Mouse (Mus musculus) neural tube, embryonic 12.5 days (tissue): Measurements from ENCODE around the gene Fcer2a. TPM values are rescaled to one million over a fixed set of nuclear protein-coding genes. Genes with fewer than 3 reads are reported as not detected.

Experiments used
- ATAC-seq: fragments of 200-750 bp; cut with Nextera tagmentation; 2 replicates; pipeline ENCODE4 v1.8.0; 2017; ENCODE audit warnings: low read depth, mild to moderate bottlenecking, moderate TSS enrichment, moderate library complexity; ENCODE audit not compliant: low FRiP score
- H3K27ac ChIP-seq: fragments of 300-500 bp; sonication (generic); 2 replicates; pipeline ENCODE4 v1.5.1; 2016
- H3K27me3 ChIP-seq: fragments of 300-500 bp; sonication (generic); replicated peaks from 2 replicates; pipeline ENCODE4 v1.6.1; 2016; ENCODE audit warnings: mild to moderate bottlenecking
- H3K36me3 ChIP-seq: fragments of 300-500 bp; sonication (generic); 2 replicates; pipeline ENCODE4 v1.6.1; 2016; ENCODE audit warnings: mild to moderate bottlenecking
- H3K4me1 ChIP-seq: fragments of 300-500 bp; sonication (generic); 2 replicates; pipeline ENCODE4 v1.6.1; 2016
- H3K4me2 ChIP-seq: fragments of 300-500 bp; sonication (generic); replicated peaks from 2 replicates; pipeline ENCODE4 v1.6.1; 2016; ENCODE audit warnings: mild to moderate bottlenecking
- H3K4me3 ChIP-seq: fragments of 300-500 bp; sonication (generic); 2 replicates; pipeline ENCODE4 v1.5.1; 2016
- H3K9ac ChIP-seq: fragments of 300-500 bp; sonication (generic); 2 replicates; pipeline ENCODE4 v1.6.1; 2016; ENCODE audit warnings: mild to moderate bottlenecking
- H3K9me3 ChIP-seq: fragments of 300-500 bp; sonication (generic); 2 replicates; pipeline ENCODE4 v1.6.1; 2016; ENCODE audit warnings: mild to moderate bottlenecking
- WGBS: fragments of 180-500 bp; shearing (Covaris S2); methylation state at CpG from one replicate; pipeline ENCODE4 v1.1.7; 2016; 5-methylcytosine and 5-hydroxymethylcytosine counted together
- polyA plus RNA-seq: library from polyadenylated mRNA; unstranded; fragments of >200 nt; fragmentation: Nextera tagmentation; extraction: Ambion mirVana; gene quantifications from 2 replicates; pipeline ENCODE4 v1.2.1, GENCODE M21; 2016

The Fcer2a gene
- 0.30 and 0.41 TPM in 2 replicates for polyA plus RNA-seq

DNA sequence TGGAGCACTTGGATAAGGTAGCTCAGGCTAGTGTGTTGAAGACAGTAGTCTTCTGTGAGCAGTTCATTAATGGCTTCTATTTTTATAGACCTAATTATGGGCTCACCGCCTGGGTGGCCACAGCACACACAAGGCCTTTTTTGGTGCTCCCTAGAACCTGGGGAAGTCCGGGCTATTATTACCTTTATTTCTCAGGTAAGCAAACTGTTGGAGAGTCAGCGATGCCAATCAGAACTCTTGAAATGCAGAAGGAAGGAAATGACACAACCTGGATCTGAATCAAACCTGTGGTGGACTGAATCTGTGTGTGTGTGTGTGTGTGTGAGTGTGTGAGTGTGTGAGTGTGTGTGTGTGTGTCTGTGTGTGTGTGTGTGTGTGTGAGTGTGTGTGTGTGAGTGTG is at the start of gene Fcer2a:
Fcer2a (minus strand) TSS at position 55 of the 400 bp plus-strand sequence.
- H3K27me3 ChIP-seq, result no peaks in the 10 kb centered on the region
- H3K4me3 ChIP-seq, result no peak within 1 kb of the TSS
- no peak for ATAC-seq
- no peaks in the 10 kb centered on the region for H3K4me1 ChIP-seq
- H3K27ac ChIP-seq, result no peak within 1 kb of the TSS
- H3K9ac ChIP-seq, result no peak within 1 kb of the TSS
- no peaks in the 10 kb centered on the region for H3K36me3 ChIP-seq
- WGBS, result 80% methylated on average over 3 of the region's 3 CpGs
- 0 out of 2 replicates have a peak, but pooled peaks cover 3% of the 10 kb centered on the region for H3K9me3 ChIP-seq
- H3K4me2 ChIP-seq, result no peak within 1 kb of the TSS

DNA sequence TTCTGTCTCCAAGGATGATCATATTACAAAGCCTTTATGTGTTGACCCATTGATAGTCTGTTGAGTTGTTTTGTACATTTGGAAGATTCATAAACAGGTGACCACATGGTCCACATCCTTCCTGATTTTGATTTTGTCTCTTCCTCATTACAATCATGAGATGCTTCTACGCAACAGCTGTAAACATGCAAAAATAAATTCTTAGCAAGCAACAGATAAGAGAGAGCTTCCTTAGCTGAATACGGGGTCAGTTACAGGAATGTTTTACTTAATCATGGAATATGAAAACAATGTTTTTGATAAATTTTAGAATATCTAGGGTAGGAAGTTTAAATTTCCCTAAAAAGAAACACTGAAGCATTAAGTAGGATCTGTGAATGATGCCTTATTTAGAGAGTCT is 43.0 kb upstream of the Fcer2a start:
- H3K27me3 ChIP-seq, result no peaks in the 10 kb centered on the region
- 94% methylated on average over 2 of the region's 2 CpGs for WGBS
- no peak for ATAC-seq

DNA sequence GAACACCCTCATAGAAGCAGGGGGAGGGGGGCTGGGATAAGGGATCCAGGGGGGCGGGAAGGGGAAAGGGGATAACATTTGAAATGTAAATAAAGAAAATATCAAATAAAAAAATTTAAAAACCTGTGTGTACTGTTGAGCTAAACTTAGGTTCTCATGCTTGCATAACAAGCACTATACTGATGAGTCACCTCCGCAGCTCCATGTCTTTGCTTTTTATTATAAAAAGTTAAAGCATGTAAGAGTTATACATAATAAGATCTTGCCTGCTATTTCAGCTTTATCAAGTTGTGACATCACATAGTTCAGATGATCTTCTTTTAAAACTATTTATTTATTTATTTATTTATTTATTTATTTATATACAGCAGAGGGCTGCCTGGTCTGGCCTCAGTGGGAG is 41.6 kb upstream of the Fcer2a start:
- Histone ChIP-seq H3K4me2 (no peak overlapping the region), H3K9ac (no peak overlapping the region), H3K27ac (no peak overlapping the region), H3K27me3 (no peaks in the 10 kb centered on the region), H3K4me1 (no peaks in the 10 kb centered on the region), H3K9me3 (0 out of 2 replicates have a peak, but pooled peaks cover 3% of the 10 kb centered on the region), H3K4me3 (no peak overlapping the region), H3K36me3 (no peaks in the 10 kb centered on the region)
- 97% methylated on average over 2 of the region's 2 CpGs for WGBS
- no peak for ATAC-seq

More for the DNA sequence above, 43.0 kb upstream of the Fcer2a start:
- Histone ChIP-seq H3K27ac (no peak overlapping the region), H3K36me3 (no peaks in the 10 kb centered on the region), H3K4me1 (no peaks in the 10 kb centered on the region), H3K9me3 (0 out of 2 replicates have a peak, but pooled peaks cover 3% of the 10 kb centered on the region), H3K9ac (no peak overlapping the region), H3K4me3 (no peak overlapping the region), H3K4me2 (no peak overlapping the region)

DNA sequence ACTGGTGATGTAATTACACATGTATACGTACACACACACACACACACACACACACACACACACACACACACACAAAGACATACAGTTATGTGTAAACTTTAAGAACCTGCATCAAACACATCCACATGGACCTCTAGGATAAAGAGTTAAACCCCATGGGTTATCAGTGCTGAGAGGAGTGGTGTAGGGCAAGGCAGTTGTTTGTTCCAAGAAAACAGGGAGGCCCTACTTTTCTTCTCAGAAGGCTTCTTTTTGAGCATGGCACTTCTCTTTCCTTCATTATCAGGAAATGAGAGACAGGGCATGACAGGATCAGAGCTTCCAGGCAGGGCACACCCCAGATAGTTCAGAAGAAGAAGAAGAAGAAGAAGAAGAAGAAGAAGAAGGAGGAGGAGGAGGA is 40.1 kb upstream of the Fcer2a start:
- ATAC-seq, result no peak

DNA sequence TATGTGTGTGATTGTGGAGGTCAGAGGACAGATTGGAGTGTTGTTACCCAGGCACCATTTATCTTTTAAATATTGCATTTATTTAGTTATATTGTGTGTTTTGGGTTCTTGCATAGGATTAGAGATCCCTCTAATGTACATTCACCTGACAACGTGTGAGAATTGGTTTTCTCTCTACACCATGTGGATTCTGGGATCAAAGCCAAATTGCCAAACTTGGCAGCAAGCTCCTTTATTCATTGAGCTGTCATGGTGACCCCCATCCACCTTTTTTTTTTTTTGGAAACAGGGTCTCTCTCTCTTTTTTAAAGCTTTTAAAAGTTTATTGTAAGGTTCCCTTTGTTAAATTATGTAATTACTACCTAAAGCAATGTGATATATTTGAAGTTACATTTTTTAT is 27.1 kb upstream of the Fcer2a start:
- H3K9me3 ChIP-seq, result no peaks in the 10 kb centered on the region
- WGBS, result 46% methylated on average over 1 of the region's 1 CpGs

More for the DNA sequence above, 40.1 kb upstream of the Fcer2a start:
- no peaks in the 10 kb centered on the region for H3K4me1 ChIP-seq
- no peak overlapping the region for H3K4me3 ChIP-seq
- H3K36me3 ChIP-seq, result no peaks in the 10 kb centered on the region
- 54% methylated on average over 1 of the region's 1 CpGs for WGBS
- H3K27ac ChIP-seq, result no peak overlapping the region
- H3K27me3 ChIP-seq, result no peaks in the 10 kb centered on the region
- no peak overlapping the region for H3K4me2 ChIP-seq
- no peaks in the 10 kb centered on the region for H3K9me3 ChIP-seq
- H3K9ac ChIP-seq, result no peak overlapping the region

DNA sequence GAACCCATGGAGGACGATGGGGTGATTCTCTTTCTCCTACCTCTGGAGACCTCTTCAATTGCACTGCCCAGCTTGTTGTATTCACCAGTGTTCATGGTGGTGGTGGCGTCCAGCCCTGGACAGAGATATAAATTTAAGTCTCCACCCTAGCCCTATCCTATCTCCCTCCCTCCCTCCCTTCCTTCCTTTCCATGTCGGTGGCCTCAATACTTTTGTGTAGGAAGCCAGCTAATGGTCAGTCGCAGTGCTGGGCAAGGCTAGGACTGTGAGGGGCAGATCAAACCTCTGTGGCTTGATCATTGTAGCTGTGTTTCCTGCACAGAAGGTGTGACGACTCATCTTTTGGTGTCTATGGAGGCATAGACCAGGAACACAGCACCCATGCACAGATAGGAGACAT is 26.6 kb upstream of the Fcer2a start, which contains the start of gene Clec4g:
Clec4g (minus strand) TSS at position 101 of the 400 bp plus-strand sequence.
- H3K9me3 ChIP-seq, result no peaks in the 10 kb centered on the region
- no peak within 1 kb of the TSS for H3K4me3 ChIP-seq
- no peak within 1 kb of the TSS for H3K27ac ChIP-seq
- no peak within 1 kb of the TSS for H3K4me2 ChIP-seq
- no peak for ATAC-seq
- no peaks in the 10 kb centered on the region for H3K27me3 ChIP-seq
- H3K4me1 ChIP-seq, result no peaks in the 10 kb centered on the region
- no peaks in the 10 kb centered on the region for H3K36me3 ChIP-seq
- no peak within 1 kb of the TSS for H3K9ac ChIP-seq
- 77% methylated on average over 5 of the region's 5 CpGs for WGBS

More for the DNA sequence above, 27.1 kb upstream of the Fcer2a start:
- Histone ChIP-seq H3K36me3 (no peaks in the 10 kb centered on the region), H3K9ac (no peak overlapping the region), H3K27ac (no peak overlapping the region), H3K4me2 (no peak overlapping the region), H3K4me3 (no peak overlapping the region), H3K27me3 (no peaks in the 10 kb centered on the region), H3K4me1 (no peaks in the 10 kb centered on the region)
- no peak for ATAC-seq

GRCm38 (mm10) chr8:3718559-3718958 is 24.6 kb upstream of the Fcer2a start:
- Histone ChIP-seq H3K4me3 (no peak overlapping the region), H3K27me3 (no peaks in the 10 kb centered on the region), H3K27ac (no peak overlapping the region), H3K36me3 (no peaks in the 10 kb centered on the region), H3K4me1 (no peaks in the 10 kb centered on the region), H3K9me3 (no peaks in the 10 kb centered on the region), H3K9ac (no peak overlapping the region), H3K4me2 (no peak overlapping the region)
- ATAC-seq, result peak; percentile 50; the same call in 1 of the 2 replicates
- 15% methylated on average over 14 of the region's 14 CpGs for WGBS

DNA sequence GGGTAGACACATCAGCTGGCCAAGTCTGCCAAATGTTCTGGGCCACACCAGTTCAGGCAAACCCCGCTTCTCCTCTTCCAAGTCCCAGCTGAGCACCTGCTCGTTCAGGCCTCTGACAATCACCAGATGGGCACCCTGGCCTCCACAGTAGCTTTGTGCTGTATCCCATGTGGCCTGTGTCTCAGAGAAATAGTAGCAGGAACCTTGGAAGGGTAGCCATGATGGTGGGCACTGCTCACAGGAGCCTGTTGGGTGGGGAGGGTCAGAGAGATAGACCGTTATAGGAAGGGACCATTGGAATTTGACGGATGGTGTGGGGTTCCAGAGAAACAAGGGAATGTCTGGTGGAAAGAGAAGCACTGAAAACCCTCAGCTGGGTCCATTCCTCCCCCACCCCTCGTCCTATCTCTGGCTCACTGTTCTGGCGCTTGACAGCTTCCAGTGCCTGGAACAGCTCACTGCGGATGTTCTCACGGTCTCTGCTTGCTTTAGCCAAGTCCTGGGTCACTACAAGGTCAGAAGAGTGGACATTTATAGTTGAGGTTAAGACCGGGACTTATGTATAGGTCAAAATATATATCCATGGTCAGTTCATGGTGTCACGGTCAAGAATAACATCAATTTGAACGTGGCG is 23.5 kb upstream of the Fcer2a start:
- WGBS, result 83% methylated on average over 12 of the region's 12 CpGs
- Histone ChIP-seq H3K36me3 (no peaks in the 10 kb centered on the region), H3K27me3 (no peaks in the 10 kb centered on the region), H3K4me1 (no peaks in the 10 kb centered on the region), H3K9ac (no peak overlapping the region), H3K9me3 (no peaks in the 10 kb centered on the region), H3K4me2 (no peak overlapping the region), H3K27ac (no peak overlapping the region), H3K4me3 (no peak overlapping the region)
- ATAC-seq, result no peak

GRCm38 (mm10) chr8:3711646-3712045 is 17.7 kb upstream of the Fcer2a start:
- no peaks in the 10 kb centered on the region for H3K9me3 ChIP-seq
- H3K4me2 ChIP-seq, result no peak overlapping the region
- 57% methylated on average over 2 of the region's 2 CpGs for WGBS
- H3K4me3 ChIP-seq, result no peak overlapping the region
- H3K27me3 ChIP-seq, result no peaks in the 10 kb centered on the region
- no peak overlapping the region for H3K9ac ChIP-seq
- H3K27ac ChIP-seq, result no peak overlapping the region
- no peak for ATAC-seq
- no peaks in the 10 kb centered on the region for H3K4me1 ChIP-seq
- no peaks in the 10 kb centered on the region for H3K36me3 ChIP-seq

- Histone ChIP-seq H3K27me3 (no peaks in the 10 kb centered on the region), H3K4me2 (no peak overlapping the region), H3K9me3 (no peaks in the 10 kb centered on the region), H3K36me3 (no peaks in the 10 kb centered on the region), H3K4me1 (no peaks in the 10 kb centered on the region), H3K27ac (no peak overlapping the region), H3K9ac (no peak overlapping the region), H3K4me3 (no peak overlapping the region)
- WGBS, result 86% methylated on average over 3 of the region's 3 CpGs
- ATAC-seq, result no peak
These were observed 16.3 kb upstream of the Fcer2a start for GRCm38 (mm10) chr8:3710312-3710711.

DNA sequence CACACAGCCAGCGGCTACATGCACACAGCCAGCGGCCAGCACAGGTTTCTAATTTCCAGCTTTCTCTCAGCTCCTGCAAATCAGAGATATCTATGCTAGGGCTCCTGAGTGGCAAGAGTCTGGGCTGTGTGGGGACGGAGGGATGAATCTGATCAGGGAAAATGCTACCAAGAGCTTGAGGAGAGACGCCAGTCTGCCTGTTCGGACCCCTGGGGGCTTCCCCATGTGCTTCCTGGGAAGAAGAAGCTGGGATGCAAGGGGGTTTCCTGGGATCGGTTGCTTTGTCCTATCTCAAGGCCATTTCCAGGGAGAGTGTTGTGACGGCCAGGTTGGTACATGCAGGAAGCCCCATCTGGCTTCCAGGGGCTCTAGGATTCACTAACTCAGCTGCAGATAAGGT is 13.6 kb upstream of the Fcer2a start:
- 76% methylated on average over 7 of the region's 7 CpGs for WGBS
- Histone ChIP-seq H3K27ac (no peak overlapping the region), H3K4me2 (no peak overlapping the region), H3K4me1 (no peaks in the 10 kb centered on the region), H3K9ac (no peak overlapping the region), H3K9me3 (no peaks in the 10 kb centered on the region), H3K36me3 (no peaks in the 10 kb centered on the region), H3K4me3 (no peak overlapping the region), H3K27me3 (no peaks in the 10 kb centered on the region)
- ATAC-seq, result no peak

GRCm38 (mm10) chr8:3705711-3706110 is 11.7 kb upstream of the Fcer2a start:
- H3K4me1 ChIP-seq, result no peaks in the 10 kb centered on the region
- ATAC-seq, result no peak

GRCm38 (mm10) chr8:3701491-3701890 is 7.5 kb upstream of the Fcer2a start:
- H3K4me1 ChIP-seq, result no peaks in the 10 kb centered on the region
- WGBS, result 91% methylated on average over 1 of the region's 1 CpGs
- no peak overlapping the region for H3K4me3 ChIP-seq
- no peaks in the 10 kb centered on the region for H3K27me3 ChIP-seq
- no peaks in the 10 kb centered on the region for H3K9me3 ChIP-seq
- no peak overlapping the region for H3K9ac ChIP-seq
- H3K36me3 ChIP-seq, result no peaks in the 10 kb centered on the region
- no peak overlapping the region for H3K27ac ChIP-seq
- ATAC-seq, result no peak
- H3K4me2 ChIP-seq, result no peak overlapping the region

More at GRCm38 (mm10) chr8:3705711-3706110, 11.7 kb upstream of the Fcer2a start:
- H3K9ac ChIP-seq, result no peak overlapping the region
- no peak overlapping the region for H3K4me2 ChIP-seq
- H3K9me3 ChIP-seq, result no peaks in the 10 kb centered on the region
- no peak overlapping the region for H3K4me3 ChIP-seq
- H3K27ac ChIP-seq, result no peak overlapping the region
- no peaks in the 10 kb centered on the region for H3K36me3 ChIP-seq
- WGBS, result 76% methylated on average over 4 of the region's 4 CpGs
- H3K27me3 ChIP-seq, result no peaks in the 10 kb centered on the region
